Mouse (Mus musculus) c-Kit-positive CD71-positive TER-119-positive erythroid progenitor cells, embryonic 14.5 days (primary cell): ENCODE results near the gene Sap30.

Experiments
- DNase-seq: peaks from one replicate; pipeline ENCODE4 v3.0.0-alpha.2; 2013; ENCODE audit warnings: low spot score

The Sap30 gene

GRCm38 (mm10) chr8:57436437-57436796 lies 51.2 kb downstream of the Sap30 start:
- DNase-seq: no peak

- no peak for DNase-seq
These were observed 51.8 kb downstream of the Sap30 start for GRCm38 (mm10) chr8:57435768-57436436.

DNA sequence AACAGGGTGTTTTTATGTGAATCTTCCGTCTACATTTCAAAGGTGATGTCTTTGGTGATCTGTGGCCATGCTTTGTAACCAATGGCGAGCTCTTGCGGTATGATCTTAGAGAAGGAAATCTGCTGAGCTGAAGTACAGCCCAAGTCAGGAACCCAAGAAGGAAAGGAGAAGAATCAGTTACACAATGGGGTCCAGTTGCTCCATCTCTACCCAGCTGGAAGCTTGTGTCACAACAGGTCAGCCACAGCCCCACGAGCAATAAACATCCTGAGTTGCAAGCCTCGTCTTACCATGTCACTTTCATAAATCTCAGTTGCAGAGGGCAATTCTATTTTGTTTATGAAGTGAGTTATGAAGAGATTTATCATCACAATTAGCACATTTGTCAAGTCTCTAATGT lies 54.9 kb downstream of the Sap30 start:
- no peak for DNase-seq
